Mouse (Mus musculus) brain, embryonic 18.5 days (tissue): ENCODE data around the gene Spink4.

Source experiments
- DNase-seq: peaks from one replicate; pipeline ENCODE4 v3.0.0-alpha.2; 2012; ENCODE audit warnings: low read depth, low spot score

Gene Spink4

DNA sequence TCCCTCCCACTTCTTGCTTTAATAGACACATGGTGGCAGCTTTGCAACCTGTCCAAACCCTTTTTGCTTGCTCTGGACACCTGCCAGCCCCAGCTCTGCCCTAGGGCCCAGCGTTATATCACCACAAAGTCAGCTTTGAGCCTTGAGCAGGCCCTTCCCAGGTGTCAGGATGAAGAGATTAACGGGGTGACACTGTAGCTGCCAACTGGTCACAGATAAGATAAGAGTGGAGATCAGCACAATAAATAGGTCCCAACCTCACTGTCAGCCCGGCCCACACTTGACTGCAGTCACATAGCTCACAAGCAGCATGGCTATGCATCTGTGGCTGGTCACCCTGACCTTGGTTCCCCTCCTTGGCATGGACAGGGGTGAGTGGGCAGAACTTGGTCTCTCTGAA is at the start of gene Spink4:
Gene Spink4 (plus strand): TSS at position 268 of the 400 bp plus-strand sequence.
- no peak for DNase-seq

DNA sequence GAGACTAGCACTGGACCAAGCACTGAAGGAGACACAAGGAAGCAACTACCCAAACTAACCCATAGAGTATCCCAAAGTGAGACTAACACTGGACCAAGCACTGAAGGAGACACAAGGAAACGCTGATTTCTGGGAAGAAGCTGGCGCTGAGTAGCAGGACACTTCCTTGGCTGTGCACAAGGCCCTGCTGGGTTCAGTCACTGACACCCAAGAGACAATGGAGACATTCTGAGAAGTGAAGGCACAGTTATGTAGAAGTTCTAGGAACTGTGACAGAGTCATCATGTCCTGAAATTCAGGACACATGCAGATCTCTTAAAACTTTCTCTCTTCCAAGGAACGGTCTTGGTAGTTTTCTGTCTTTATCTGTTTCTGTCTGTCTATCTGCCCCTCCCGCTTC is 49.6 kb upstream of the Spink4 start:
- no peak for DNase-seq

DNA sequence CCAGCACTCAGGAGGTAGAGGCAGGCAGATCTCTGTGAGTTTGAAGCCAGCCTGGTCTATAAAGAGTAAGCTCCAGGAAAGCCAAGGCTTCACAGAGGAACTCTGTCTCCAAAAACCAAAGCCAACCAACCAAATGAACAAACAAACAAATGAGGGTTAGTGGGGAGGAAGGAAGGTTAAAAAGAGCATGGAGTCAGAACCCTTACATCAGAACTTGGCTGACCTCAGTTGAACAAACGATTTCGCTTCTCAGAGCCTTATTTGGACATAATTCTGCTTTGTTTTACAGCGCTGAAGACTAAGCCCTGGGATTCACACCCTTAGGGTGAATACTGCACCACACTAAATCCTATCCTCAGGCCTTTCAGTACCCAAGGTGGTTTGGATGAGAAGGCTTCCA is 47.7 kb upstream of the Spink4 start:
- DNase-seq, result no peak

DNA sequence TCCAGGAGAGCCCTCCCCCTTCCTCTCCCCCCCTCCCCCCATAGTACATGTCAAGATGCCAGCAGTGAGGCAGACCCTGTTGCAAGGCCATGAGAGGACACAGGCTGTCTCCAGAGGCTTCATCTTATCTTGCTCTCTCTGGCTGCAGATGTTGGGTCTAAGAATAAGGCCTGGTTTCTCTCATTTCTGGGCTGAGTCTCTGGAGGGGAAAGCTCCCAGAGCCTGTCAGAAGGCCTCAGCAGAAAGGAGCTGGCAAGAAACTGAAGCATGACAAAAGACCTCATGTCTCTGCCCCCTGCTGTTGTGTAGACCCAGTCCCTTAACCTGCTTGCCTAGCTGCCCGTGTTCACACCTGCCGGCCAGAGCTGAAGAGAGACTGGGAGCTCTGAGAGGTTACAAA is 46.5 kb upstream of the Spink4 start:
- DNase-seq, result no peak

DNA sequence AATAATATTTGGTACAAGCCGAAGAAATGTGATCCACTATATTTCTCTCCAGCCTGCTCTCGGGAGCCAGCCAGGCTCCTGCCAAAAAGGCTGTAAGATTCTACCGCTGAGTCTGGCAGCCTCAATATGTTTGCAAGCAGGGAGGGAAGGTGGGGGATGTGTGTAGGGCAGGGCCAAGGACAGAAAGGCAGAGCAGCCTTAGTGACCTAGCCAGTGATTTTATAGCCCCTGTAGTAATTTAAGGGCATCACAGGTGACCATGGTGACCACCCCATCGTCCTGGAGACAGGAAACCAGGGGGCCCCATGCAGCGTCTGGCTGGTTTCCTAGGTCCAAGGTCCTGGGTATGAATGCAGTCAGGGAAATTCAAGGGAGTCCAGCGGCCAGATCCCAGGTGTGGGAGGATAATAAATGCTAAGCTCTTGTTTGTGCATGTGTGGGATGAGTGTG is 45.7 kb upstream of the Spink4 start:
- no peak for DNase-seq

DNA sequence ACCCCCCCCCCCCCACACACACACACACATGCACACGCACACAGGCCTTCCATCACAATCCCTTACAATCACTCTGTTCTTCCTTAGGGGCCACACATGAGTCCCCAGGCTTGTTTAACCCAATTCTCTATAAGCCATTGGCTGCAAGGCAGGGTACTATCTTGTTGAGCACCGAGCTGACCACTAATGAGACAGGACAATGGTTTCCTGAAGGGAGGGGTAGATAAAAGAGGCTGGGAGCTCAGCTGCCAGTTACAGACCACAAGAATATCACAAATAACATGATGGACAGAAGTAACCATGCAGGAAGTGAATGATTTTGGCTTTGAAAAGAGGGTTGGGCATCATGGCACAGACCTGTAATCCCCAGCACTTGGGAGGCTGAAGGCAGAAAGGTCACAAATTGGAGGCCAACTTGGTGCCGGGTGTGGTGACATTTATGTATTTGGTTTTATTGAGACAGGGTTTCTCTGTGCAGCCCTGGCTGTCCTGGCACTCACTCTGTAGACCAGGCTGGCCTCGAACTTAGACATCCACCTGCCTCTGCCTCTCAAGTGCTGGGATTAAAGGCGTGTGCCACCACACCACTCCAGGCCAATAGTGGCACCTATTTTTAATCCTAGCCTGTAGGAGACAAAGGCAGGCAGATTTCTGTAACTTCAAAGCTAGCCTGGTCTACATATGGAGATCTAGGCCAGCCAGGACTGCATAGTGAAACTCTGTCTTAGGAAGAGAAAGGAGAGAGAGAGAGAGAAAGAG is 44.9 kb upstream of the Spink4 start:
- DNase-seq, result no peak

DNA sequence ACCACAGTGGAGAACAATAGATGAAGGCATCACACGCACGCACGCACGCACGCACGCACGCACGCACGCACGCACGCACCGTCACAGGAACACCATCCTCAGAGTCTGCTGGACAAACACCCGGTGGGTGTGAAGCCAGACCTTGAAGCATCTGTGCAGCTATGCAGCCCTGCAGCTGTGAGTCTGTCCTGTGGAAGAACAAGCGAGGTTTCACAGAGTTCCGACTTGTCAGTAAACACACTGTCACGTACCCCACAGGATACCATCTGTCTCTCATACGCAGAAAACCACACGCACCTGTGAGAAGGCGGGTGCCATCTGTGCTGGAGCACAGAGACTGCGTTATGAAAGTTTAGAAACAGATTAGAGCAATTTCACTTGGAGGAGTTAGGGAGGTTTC is 44.0 kb upstream of the Spink4 start:
- no peak for DNase-seq

DNA sequence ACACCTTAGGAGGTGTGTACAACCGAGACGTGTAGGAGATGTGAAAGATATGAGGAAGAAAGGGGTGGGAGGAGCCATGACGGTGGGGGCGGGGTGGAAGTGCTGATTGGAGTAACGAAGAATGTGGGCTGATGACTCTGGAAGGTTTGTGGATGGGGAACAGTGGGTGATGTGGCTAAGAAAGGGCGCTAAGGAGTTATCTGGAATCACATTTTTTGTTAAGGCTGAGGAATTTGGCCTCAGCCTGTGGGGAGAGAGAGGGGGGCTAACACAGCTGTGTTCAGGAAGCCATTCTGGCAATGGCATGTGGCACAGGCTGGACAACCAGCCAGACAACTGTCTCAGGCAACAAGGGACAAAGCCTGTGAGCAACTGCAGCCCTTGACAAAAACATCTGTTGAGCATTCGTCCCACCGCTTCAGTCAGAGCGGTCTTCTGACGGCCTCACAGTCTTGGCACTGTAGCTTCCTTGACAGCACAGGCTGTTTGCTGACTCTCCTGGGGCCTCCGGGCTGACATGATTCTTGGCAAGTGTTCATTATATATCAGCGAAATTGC is 43.0 kb upstream of the Spink4 start:
- DNase-seq, result no peak

DNA sequence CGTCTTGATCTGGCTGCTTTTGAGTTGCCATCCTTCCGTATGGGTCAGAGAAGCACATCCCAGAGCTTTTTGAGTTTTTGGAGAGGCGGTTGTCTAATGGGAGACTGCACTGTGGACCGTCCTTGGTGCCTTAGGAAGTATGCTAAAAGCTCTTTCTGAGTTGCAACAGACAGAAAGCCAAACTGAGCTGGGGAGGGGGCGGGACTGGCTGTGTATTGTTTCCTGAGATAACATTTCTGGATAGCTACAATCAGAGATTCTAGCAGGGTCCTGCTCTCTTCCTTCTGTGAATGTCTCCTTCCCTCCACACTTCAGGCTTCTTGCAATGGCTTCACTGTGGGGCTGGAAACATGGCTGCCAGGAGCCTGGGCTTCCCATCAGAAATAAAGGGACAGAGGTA is 42.3 kb upstream of the Spink4 start:
- DNase-seq, result no peak

DNA sequence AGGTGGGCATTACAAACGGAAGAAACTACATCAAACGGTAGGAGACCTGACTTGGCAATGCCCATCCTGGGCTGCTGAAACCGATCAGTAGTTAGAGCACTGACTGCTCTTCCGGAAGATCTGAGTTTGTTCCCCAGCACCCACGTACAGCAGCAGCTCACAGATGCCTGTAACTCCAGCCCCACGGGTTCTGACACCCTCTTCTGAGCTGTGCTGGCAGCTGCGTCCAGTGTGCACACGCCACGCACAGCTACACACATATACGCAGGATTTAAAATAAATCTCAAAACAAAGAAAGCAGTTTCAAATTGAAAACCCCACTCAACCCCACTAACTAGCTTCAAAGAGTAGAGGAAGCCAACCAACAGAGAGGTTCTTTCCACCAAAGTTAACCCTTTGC is 36.7 kb upstream of the Spink4 start:
- no peak for DNase-seq

DNA sequence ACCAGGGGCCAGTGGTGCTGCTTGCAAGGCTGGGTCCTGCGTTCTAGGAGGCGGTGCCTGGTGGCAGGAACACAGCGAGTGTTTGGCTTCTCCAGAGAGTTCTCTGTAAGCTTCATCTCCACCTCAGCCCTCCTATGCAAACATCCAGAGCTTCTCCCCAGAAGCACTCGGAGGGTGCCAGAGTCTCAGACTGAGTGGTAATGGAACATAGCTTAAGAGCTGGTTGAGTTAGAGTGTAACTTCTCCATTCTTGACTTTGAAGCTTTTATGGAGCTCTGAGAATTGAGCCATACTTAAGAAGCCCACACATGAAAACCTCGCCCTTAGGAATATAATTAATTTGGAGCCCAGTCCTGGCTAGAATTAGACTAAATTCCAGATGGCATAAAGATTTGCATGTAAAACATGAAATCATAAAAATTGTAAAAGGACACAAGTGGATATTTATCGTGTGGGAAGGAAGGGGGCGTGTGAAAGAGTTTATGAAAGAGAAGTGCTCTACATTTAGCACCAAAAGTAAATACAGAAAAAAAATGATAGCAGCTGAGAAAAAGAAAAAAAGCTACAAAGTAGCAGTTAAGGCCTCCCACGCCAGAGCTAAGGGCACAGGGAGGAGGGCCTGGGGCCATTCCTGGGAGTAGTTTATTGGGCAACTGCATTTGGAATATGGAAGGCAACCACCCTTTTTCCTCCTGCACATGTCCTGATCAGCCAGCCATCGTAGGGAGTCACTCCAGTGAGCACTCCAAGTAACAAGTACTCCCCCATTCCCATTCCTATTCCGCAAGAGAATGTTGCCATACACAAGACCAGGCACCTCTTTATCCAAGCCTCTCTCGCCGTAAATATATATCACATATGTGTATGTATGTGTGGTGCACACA is 35.3 kb upstream of the Spink4 start:
- no peak for DNase-seq

DNA sequence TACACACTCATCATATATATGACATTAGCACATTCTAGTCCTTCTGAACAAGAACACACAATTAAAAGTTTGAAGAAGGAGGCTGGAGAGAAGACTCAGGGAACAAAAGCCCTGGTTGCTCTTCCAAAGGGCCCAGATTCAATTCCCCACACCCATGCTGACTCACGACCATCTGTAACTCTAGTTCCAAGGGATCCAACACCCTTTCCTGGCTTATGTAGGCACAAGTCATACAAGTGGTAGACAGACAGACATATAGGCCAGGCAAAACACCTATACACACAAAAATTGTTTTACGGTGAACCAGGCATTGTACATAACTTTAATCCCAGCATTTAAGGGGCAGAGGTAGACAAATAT is 34.7 kb upstream of the Spink4 start:
- no peak for DNase-seq

DNA sequence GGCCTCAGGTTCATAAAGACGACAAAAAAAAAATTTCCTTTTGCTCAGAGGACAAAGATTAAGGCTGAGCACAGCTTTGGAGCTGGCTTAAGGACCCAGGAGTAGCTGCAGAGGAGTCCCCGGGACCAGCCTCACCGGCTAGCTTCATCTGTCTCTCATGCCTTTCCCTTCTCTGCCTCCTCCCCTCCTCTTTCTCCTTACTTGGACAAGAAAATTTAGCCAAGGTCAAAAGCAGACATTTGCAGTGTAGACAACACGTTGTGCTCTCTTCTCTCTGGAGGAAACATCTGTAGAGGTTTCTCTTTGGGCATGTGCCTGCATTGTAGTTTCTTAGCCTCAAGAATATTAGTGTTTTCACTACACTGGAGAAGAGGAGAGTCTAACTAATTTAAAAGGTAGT is 34.0 kb upstream of the Spink4 start:
- no peak for DNase-seq

DNA sequence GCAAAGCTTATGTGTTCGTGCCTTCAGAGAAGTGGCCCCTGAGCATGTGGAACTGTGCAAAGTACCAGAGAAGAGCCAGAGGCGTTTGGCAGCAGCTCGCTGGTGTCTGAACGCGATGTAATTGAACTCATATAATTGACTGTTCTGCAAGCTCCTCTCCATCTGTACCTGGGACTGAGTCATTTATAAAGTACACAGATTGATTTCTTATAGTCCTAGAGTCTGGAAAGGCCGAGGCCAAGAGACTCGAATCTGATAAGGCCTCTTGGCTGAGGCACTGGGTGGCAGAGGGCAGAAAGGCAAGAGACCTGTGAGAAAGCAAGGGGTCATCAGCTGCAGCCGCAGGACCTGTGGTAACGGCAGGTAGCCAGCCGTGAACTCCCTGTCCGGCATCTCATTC is 31.0 kb upstream of the Spink4 start:
- no peak for DNase-seq

DNA sequence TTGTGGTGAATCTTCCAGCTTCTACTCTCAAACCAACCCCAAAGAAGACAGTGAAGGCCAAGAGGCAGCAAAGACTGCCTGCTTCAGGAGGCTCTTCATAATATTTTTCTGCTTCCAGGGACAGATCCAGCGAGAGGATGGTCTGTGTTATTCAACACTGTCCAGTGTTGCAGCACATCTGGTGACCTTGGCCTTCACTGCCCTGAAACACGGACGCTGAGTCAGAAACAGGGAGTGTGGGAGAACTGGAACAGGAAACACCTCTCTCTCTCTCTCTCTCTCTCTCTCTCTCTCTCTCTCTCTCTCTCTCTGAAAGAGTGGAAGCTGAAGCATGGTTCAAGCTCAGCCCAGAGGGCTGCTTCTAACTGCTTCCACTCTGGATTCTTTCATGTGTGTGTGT is 30.6 kb upstream of the Spink4 start:
- no peak for DNase-seq

DNA sequence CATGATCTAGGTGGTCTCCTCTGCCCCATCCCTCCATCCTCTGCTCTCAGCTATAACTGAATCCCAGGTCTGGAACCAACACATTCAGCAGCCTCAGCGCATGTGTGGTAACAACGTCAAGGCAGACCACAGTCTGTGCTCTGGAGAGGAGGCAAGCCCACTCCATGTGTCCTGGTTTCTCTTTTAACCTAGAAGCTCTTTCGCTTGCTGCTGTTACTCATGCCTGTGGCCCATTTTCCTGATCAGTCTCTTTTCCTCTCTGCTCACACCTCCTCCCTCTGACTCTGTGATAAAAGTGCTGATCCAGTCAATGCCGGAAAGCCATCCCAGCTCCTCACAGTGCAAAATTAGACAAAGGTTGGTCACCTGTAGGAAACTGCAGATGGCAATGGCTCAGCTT is 29.9 kb upstream of the Spink4 start:
- DNase-seq, result no peak

DNA sequence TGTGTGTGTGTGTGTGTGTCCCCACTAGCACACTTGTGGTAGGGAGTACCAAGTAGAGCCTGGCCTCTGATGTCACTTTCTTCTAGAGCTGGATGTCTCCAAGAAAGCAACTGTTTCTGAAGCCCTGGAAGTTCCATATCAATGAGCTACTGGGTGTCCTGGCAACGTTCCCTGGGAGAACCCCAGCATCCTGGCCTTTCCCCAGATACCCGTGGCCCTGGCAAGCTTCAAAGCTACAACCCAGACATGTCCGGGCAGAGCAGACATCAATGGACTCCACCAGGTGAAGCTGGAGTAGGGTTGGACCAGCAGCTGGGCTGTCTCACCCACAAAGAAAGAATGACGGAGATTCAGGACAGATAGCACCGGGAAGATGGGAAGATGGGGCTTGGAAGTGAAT is 28.6 kb upstream of the Spink4 start:
- DNase-seq, result no peak

DNA sequence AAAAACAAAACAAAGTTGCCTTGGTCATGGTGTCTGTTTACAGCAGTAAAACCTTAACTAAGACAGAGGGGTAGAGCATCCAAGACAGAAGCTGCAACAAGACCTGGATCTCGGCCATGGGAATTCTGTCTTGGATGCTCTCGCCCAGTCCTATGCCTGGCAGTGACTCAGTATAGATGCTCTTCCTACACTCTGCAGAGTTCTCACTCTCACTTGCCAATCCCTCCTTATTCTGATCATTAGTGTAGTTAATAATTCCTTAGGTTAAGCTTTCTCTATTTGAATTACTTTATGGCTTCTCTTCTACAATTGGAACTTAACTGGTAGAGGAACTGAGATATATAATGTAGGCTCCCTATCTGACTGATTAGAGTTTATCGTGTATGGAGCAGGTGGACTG is 24.7 kb upstream of the Spink4 start:
- DNase-seq, result no peak

DNA sequence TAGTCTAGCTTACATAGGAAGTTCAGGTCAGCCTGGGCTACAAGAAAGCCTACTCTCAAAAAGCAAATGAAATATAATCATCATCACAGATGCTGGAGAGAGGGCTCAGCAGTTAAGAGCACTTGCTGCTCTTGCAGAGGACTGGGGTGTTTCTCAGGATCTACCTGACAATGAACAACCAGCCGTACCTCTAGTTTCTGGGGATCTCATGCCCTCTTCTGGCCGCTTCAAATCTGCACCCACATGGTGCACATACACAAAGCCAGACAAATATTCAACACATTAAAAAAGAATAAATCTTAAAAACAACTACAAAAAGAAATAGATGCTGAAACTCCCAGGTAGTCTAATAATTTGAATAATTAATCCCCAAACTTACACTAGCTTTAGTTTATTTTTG is 24.2 kb upstream of the Spink4 start:
- no peak for DNase-seq

DNA sequence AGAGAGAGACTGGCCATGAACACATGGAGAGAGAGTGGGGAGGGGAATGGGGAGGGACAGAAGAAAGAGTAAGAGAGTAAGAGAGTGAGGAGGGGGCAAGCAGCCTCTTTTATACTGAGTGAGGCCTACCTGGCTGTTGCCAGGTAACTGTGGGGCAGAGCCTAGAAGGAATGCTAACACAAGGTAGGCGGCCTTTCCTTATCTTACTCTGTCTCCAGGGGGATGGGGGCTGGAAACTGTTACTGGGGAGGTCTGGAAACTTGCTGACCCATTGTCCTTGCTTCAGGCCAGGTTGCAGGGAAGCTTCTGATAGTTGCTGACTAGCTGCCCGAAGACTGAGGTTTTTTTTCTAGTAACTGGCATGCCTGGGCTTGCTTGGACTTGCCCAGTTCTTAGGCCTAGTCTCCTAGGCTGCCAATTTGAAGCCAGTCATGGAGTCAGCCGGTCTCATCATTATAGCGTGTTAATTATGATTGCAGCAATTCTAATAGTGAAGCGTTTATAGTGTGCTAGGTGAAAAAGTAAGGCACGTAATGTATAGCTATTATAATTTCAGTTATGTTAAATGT is 21.3 kb upstream of the Spink4 start:
- DNase-seq, result no peak

DNA sequence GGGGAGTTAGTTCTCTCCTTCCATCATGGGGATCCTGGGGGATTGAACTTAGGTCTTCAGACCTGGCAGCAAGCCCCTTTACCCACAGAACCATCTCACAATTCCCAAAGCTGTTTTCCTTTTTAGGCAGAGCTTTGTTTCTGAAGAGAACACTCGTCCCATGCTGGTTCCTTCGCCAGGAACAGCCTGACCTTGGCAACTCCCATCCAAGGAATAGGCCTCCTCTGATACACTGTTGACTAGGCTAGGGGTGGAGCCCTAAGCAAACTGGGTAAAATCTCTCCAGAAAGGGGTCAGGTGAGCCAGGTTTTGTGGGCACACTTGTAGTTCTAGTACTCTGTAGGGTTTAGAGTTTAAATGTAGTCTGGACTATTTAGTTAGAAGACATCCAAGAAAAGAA is 20.6 kb upstream of the Spink4 start:
- DNase-seq, result no peak

DNA sequence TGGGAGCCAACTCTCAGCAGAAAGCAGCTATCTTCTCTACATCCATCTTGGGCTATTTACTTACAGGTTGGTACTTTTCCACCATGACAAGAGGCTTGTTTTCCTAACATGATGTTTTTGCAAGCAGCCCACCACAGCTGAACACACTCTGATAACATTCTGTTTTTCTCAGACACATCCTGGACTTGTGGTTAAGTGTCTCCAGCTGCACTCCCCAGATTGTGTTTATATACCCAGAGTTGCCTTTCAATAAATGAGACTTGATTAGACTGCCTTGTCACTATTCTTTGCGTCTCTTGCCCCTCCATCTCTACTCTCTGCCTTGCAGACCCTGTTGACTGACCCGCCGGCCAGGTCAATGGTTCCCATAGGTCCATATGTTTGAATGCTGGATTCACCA is 19.8 kb upstream of the Spink4 start:
- no peak for DNase-seq

DNA sequence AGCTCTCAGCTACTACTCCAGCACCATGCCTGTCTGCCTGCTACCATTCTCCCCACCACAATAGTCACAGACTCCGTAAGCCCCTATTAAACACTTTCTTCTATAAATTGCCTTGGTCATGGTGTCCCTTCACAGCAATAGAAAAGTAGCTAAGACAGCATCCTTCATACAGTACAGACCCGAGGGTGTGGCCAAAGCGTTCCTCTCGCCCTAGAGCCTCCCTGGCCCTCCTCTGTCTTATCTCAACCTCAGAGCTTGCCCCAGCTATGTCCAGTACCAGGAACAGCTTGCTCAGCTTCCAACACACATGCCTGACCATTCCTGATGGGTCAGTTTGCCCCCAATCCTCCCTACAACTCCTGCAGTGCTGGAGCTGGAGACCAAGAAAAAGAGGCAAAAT is 19.2 kb upstream of the Spink4 start:
- no peak for DNase-seq
